Mouse (Mus musculus) forebrain, embryonic 12.5 days (tissue): ENCODE results near the gene Lexm. TPM values are rescaled to one million over a fixed set of nuclear protein-coding genes. Genes with fewer than 3 reads are reported as not detected.

Experiments used
- ATAC-seq: fragments of 200-750 bp; cut with Nextera tagmentation; 2 replicates; pipeline ENCODE4 v1.8.0; 2017; ENCODE audit warnings: moderate TSS enrichment; ENCODE audit not compliant: low FRiP score
- H3K27ac ChIP-seq: fragments of 300-500 bp; sonication (generic); 2 replicates; pipeline ENCODE4 v1.5.1; 2016; ENCODE audit warnings: mild to moderate bottlenecking
- H3K27me3 ChIP-seq: fragments of 300-500 bp; sonication (generic); 2 replicates; pipeline ENCODE4 v1.6.1; 2016; ENCODE audit warnings: mild to moderate bottlenecking
- H3K36me3 ChIP-seq: fragments of 300-500 bp; sonication (generic); replicated peaks from 2 replicates; pipeline ENCODE4 v1.6.1; 2016; ENCODE audit warnings: mild to moderate bottlenecking
- H3K4me1 ChIP-seq: fragments of 300-500 bp; sonication (generic); 2 replicates; pipeline ENCODE4 v1.6.1; 2016
- H3K4me2 ChIP-seq: fragments of 300-500 bp; sonication (generic); 2 replicates; pipeline ENCODE4 v1.6.1; 2016; ENCODE audit warnings: mild to moderate bottlenecking, moderate library complexity
- H3K4me3 ChIP-seq: fragments of 300-500 bp; sonication (generic); replicated peaks from 2 replicates; pipeline ENCODE4 v1.5.1; 2016; ENCODE audit warnings: mild to moderate bottlenecking
- H3K9ac ChIP-seq: fragments of 300-500 bp; sonication (generic); 2 replicates; pipeline ENCODE4 v1.6.1; 2016; ENCODE audit warnings: mild to moderate bottlenecking
- H3K9me3 ChIP-seq: fragments of 300-500 bp; sonication (generic); 2 replicates; pipeline ENCODE4 v1.6.1; 2016
- WGBS: fragments of 180-500 bp; shearing (Covaris S2); methylation state at CpG from one replicate; pipeline ENCODE4 v1.1.7; 2016; 5-methylcytosine and 5-hydroxymethylcytosine counted together
- polyA plus RNA-seq: library from polyadenylated mRNA; unstranded; fragments of >200 nt; fragmentation: Nextera tagmentation; extraction: Ambion mirVana; gene quantifications from 2 replicates; pipeline ENCODE4 v1.2.1, GENCODE M21; 2016

Gene Lexm
- polyA plus RNA-seq, 1 experiment from 2014 or later = 0.42 TPM

DNA sequence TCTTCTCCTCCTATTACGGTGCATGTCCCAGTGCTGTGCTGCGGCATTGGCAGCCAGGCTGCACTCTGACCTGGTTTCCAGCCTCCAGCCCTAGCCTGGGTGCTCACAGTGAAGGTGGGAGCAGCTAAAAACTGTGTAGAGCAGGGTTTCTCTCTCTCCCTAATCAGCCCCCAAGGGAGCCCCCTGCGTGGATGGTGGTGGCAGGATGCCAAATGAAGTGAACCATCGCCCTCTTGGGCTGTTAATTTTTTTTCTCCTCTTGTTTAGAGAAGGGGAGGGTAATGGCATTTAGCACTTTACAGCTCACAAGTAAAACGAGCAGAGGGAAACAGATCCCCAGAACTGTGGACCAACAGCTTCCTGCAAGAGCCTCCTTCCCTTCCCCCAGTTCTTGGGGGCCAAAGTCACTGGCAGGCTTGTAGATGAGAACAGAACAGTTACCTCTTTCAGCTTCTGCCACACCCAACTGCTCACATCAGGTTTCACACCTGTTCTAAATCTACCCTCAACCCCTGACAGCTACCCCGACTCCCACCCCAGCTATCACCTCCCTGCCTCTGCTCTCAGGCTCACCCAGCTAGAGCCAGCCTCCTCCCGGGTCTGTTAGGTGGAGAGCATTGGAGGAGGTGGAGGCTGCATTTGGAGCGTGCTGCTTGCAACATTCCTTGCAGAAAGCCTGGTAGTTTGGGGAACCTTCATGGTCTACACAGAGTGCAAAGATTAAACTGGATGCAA lies 26.6 kb upstream of the Lexm start:
- Histone ChIP-seq H3K4me3 (no peak overlapping the region), H3K4me1 (peaks cover 5% of the 10 kb centered on the region; the same call in 1 of the 2 replicates), H3K27me3 (peaks cover 38% of the 10 kb centered on the region), H3K27ac (no peak overlapping the region), H3K9ac (no peak overlapping the region), H3K36me3 (no peaks in the 10 kb centered on the region), H3K4me2 (no peak overlapping the region), H3K9me3 (peaks cover 5% of the 10 kb centered on the region; the same call in 1 of the 2 replicates)
- 57% methylated on average over 8 of the region's 8 CpGs for WGBS
- ATAC-seq = no peak

GRCm38 (mm10) chr4:106634086-106634479 lies 17.0 kb upstream of the Lexm start:
- Histone ChIP-seq H3K4me2 (no peak overlapping the region), H3K27ac (no peak overlapping the region)
- 55% methylated on average over 9 of the region's 9 CpGs for WGBS

GRCm38 (mm10) chr4:106633281-106634085 lies 16.4 kb upstream of the Lexm start:
- Histone ChIP-seq H3K4me3 (no peak overlapping the region), H3K36me3 (no peaks in the 10 kb centered on the region), H3K4me2 (no peak overlapping the region), H3K27ac (no peak overlapping the region), H3K4me1 (peaks cover 15% of the 10 kb centered on the region), H3K9me3 (no peaks in the 10 kb centered on the region), H3K27me3 (peaks cover 21% of the 10 kb centered on the region; the same call in 1 of the 2 replicates), H3K9ac (no peak overlapping the region)
- WGBS = 47% methylated on average over 8 of the region's 8 CpGs
- ATAC-seq = no peak

More at GRCm38 (mm10) chr4:106634086-106634479, 17.0 kb upstream of the Lexm start:
- no peak overlapping the region for H3K9ac ChIP-seq
- no peak overlapping the region for H3K4me3 ChIP-seq
- no peaks in the 10 kb centered on the region for H3K36me3 ChIP-seq
- H3K9me3 ChIP-seq = peaks cover 4% of the 10 kb centered on the region; the same call in 1 of the 2 replicates
- ATAC-seq = no peak
- H3K4me1 ChIP-seq = peaks cover 15% of the 10 kb centered on the region
- H3K27me3 ChIP-seq = peaks cover 21% of the 10 kb centered on the region; the same call in 1 of the 2 replicates

DNA sequence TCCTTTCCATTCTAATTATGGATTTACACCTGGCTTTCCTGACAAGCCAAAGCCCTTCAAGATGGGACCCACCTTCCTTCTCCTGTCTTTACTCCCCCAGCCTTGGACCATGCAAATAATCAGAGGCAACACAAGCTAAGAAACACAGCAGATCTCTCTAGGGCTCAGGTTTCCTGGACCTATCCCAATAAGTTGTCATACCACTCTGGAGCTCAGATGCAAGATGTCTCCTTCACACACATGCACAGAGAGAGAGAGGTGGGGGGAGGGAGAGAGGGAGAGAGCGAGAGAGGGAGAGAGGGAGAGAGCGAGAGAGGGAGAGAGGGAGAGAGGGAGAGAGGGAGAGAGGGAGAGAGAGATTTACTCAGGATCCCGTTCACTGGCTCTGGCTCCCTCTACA lies 15.3 kb upstream of the Lexm start:
- H3K27me3 ChIP-seq = peaks cover 24% of the 10 kb centered on the region; the same call in 1 of the 2 replicates
- no peak overlapping the region for H3K9ac ChIP-seq
- no peaks in the 10 kb centered on the region for H3K36me3 ChIP-seq
- ATAC-seq = no peak
- H3K4me3 ChIP-seq = no peak overlapping the region
- 75% methylated on average over 1 of the region's 3 CpGs for WGBS
- peaks cover 15% of the 10 kb centered on the region for H3K4me1 ChIP-seq
- H3K4me2 ChIP-seq = no peak overlapping the region
- no peak overlapping the region for H3K27ac ChIP-seq
- no peaks in the 10 kb centered on the region for H3K9me3 ChIP-seq

DNA sequence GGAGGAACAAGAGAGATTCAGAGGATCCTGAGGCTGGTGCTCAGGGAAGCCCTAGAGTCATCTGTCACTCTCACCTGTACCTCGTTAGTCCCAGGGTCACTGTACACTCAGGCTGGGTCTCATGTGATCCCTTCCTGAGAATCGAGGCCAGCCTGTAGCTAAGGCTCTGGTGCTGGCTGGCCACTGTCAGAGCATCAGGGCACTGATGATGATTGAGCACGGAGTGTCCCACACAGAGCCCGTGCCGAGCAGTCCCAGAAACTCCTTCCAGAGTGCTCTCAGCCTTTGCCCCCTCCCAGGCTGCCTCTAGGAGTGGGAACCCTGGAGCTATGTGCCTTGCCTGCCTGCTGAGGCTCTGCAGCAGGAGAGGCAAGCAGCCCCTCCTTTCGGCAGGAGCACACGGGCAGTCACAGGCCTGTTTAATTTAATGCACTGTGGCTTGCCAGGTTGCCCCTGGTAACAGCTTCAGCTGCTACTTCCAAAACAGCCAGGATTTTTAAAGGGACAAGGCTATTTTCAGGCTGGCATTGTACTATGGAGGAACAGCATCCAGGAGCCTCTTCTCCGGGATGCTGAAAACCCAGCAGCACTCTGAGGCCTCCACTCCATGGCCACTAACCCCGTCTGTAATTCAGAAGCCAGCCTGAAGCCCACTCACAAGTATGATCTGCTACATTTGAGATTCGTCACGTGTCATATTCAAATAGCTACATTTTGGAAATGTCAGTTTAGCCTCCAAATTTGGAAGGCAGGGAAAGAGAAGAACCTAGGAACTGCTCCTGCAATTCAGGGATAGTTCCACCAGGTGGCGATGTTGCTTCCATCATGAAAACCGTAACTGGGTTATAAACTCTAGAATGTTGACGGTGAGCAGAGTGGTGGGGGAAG lies 13.5 kb upstream of the Lexm start:
- no peaks in the 10 kb centered on the region for H3K36me3 ChIP-seq
- H3K4me3 ChIP-seq = no peak overlapping the region
- no peak overlapping the region for H3K4me2 ChIP-seq
- peaks cover 15% of the 10 kb centered on the region for H3K4me1 ChIP-seq
- peak overlapping the region; percentile 42; the same call in 1 of the 2 replicates for H3K27ac ChIP-seq
- peaks cover 18% of the 10 kb centered on the region; the same call in 1 of the 2 replicates for H3K27me3 ChIP-seq
- WGBS = 32% methylated on average over 14 of the region's 14 CpGs
- no peaks in the 10 kb centered on the region for H3K9me3 ChIP-seq
- ATAC-seq = peak; percentile 57
- no peak overlapping the region for H3K9ac ChIP-seq

GRCm38 (mm10) chr4:106629374-106629773 lies 12.3 kb upstream of the Lexm start:
- H3K4me3 ChIP-seq = no peak overlapping the region
- no peak overlapping the region for H3K4me2 ChIP-seq
- H3K36me3 ChIP-seq = no peaks in the 10 kb centered on the region
- 86% methylated on average over 5 of the region's 5 CpGs for WGBS
- H3K27ac ChIP-seq = no peak overlapping the region
- no peak overlapping the region for H3K9ac ChIP-seq
- no peaks in the 10 kb centered on the region for H3K9me3 ChIP-seq
- no peak for ATAC-seq
- H3K27me3 ChIP-seq = peaks cover 30% of the 10 kb centered on the region; the same call in 1 of the 2 replicates
- peaks cover 15% of the 10 kb centered on the region for H3K4me1 ChIP-seq

DNA sequence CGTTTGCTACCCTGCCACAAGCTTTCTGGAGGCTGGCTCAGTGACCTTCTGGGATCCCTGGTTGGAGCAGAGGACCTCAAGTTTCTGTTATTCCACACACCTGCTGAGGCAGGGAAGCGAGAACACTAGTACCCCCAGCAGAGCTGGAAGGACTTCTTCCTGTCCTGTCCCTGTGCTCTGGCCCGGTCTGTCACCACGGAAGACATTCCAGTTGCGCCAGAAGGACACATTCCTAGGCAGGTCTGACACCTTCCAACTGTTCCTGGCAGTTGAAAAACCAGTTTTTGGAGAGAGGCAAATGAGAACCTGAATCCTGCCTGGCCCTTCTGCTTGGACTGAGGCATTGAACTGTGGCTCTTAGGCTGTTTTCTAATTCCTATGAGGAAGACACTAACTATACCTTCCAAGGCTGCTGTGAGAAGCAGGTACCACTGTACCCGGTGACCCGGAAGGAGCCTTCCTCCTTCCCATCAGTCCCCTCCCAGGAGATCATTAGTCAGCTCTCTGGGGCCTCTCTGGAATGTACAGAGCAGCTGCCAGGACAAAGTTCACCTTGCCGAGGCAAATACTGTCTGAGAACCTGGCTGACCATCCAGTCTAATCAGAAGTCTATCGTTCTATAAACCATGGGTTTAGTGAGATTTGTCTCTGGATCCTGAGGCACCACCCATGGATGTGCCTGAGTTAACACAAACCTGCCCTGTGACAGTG lies 11.8 kb upstream of the Lexm start:
- Histone ChIP-seq H3K9me3 (no peaks in the 10 kb centered on the region), H3K4me1 (peaks cover 10% of the 10 kb centered on the region), H3K4me3 (no peak overlapping the region), H3K27me3 (peaks cover 36% of the 10 kb centered on the region), H3K36me3 (no peaks in the 10 kb centered on the region), H3K4me2 (no peak overlapping the region), H3K27ac (no peak overlapping the region), H3K9ac (no peak overlapping the region)
- ATAC-seq = no peak
- 62% methylated on average over 9 of the region's 9 CpGs for WGBS

- H3K4me2 ChIP-seq = no peak overlapping the region
- H3K9me3 ChIP-seq = no peaks in the 10 kb centered on the region
- no peak overlapping the region for H3K27ac ChIP-seq
- no peak overlapping the region for H3K9ac ChIP-seq
- H3K4me1 ChIP-seq = peaks cover 8% of the 10 kb centered on the region
- no peak for ATAC-seq
- no peak overlapping the region for H3K4me3 ChIP-seq
- 78% methylated on average over 5 of the region's 5 CpGs for WGBS
- H3K36me3 ChIP-seq = no peaks in the 10 kb centered on the region
- peaks cover 46% of the 10 kb centered on the region for H3K27me3 ChIP-seq
Observed at GRCm38 (mm10) chr4:106627809-106628208, 10.8 kb upstream of the Lexm start.

DNA sequence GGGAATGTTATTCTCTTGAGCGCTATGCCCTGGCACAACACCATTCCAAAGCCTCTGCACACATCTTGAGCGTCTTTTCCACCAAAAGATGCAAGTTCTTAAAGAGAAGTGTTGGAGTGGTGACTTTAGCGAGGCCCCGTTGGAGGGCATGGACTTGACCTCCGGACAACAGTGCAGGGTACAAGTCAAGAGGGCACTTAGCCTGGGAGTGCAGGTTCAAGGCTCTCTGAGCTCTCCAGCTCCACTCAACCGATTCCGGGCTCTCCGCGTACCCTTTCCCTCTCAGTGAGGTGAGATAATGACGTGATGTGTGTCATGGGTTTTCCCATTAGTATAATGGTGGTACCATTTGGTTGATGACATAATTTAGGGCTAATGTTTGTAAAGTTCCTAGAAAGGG lies 7.2 kb upstream of the Lexm start:
- Histone ChIP-seq H3K9ac (no peak overlapping the region), H3K4me2 (no peak overlapping the region), H3K36me3 (no peaks in the 10 kb centered on the region), H3K27me3 (peaks cover 49% of the 10 kb centered on the region), H3K4me1 (no peaks in the 10 kb centered on the region), H3K27ac (no peak overlapping the region), H3K9me3 (no peaks in the 10 kb centered on the region), H3K4me3 (no peak overlapping the region)
- WGBS = 89% methylated on average over 10 of the region's 10 CpGs
- no peak for ATAC-seq

DNA sequence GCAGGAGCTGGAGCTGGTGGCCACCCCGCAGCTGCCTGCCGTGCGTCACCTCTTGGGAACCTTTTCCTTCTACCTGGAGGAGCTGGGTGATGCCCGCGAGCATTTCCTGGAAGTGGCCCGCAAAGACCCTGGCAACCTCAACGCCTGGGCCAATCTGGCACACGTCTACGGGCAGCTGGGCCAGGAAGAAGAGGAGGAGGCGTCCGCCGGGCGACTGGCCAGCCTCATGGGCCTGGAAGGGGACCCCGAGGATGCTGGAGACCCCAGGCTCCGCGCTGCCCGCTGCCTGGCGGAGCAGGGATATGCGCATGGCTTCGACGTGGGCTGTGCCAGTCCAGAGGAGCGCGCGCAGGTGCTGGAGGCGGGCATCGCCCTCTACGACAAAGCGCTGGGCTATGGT lies 5.7 kb upstream of the Lexm start:
- H3K4me1 ChIP-seq = no peaks in the 10 kb centered on the region
- no peaks in the 10 kb centered on the region for H3K9me3 ChIP-seq
- WGBS = 38% methylated on average over 28 of the region's 28 CpGs
- peaks cover 53% of the 10 kb centered on the region for H3K27me3 ChIP-seq
- no peak overlapping the region for H3K4me3 ChIP-seq
- no peaks in the 10 kb centered on the region for H3K36me3 ChIP-seq
- H3K4me2 ChIP-seq = no peak overlapping the region
- no peak overlapping the region for H3K9ac ChIP-seq
- H3K27ac ChIP-seq = no peak overlapping the region
- ATAC-seq = no peak

DNA sequence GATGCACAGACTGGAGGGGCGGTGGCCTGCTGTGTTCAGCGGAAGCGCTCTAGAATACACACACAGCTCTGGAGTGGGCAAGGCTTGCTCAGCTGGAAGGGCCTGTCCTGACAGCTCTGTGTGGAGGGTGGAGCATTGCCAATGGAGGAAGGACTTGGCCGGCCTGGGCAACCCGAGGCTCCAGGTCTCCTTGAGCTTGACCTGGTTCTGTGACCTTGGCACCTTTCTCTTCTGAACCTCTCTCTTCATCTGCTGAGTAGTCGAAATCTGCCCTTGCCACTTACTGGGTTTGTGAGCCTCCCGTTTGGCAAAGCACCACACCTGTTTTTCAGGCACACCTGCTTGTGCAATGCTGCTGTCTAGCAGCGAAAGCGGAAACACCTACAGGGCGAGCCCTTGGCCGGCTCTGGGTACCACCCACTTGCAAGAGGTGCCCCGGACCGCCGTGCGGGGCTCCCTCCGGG lies 5.0 kb upstream of the Lexm start, which contains the start of gene Ttc22:
Gene Ttc22, plus strand, starts transcription at position 403 of the 464 bp plus-strand sequence.
- Histone ChIP-seq H3K9ac (no peak within 1 kb of the TSS), H3K4me1 (peaks cover 5% of the 10 kb centered on the region), H3K9me3 (no peaks in the 10 kb centered on the region), H3K4me3 (no peak within 1 kb of the TSS), H3K27me3 (peaks cover 52% of the 10 kb centered on the region), H3K36me3 (no peaks in the 10 kb centered on the region), H3K27ac (no peak within 1 kb of the TSS), H3K4me2 (no peak within 1 kb of the TSS)
- ATAC-seq = no peak
- 31% methylated on average over 16 of the region's 16 CpGs for WGBS
